Mouse (Mus musculus): ENCODE results near the gene F10.

GRCm38 (mm10) chr8:12991411-12991810, 45.7 kb upstream of the F10 start:
- TF ChIP-seq CTCF (conservative IDR thresholded peaks at IDR 0.05; ENCODE audit: insufficient read depth, insufficient read length, low read depth, low read length) (no peak), POLR2A (IDR thresholded peaks at IDR 0.05; ENCODE audit: low read depth, low read length) (no peak)
